Mouse (Mus musculus) adrenal gland, postnatal 10 days (tissue): ENCODE measurements around the gene Sars. TPM values are rescaled to one million over a fixed set of nuclear protein-coding genes. Genes with fewer than 3 reads are reported as not detected.

Experiments
- DNase-seq: peaks from one replicate; pipeline ENCODE4 v3.0.0; 2021; ENCODE audit warnings: mixed read lengths
- long read RNA-seq, 2 experiments: library from polyadenylated mRNA; stranded (forward); transcript quantifications; one replicate each; pipeline ENCODE4 v2.0.0; 2021
- total RNA-seq, 2 experiments: library from RNA; stranded (reverse); gene quantifications; 2 replicates each; pipeline ENCODE4 v1.2.3; 2021

Sars gene
- total RNA-seq = 100 to 1,000 TPM; 146 to 152 TPM
- long read RNA-seq, experiment 1, transcript Sars-202 (12 exons, 1,866 nt) = minor isoform, 6 of 211 reads
- long read RNA-seq, experiment 1, transcript Sars-201 (11 exons, 3,570 nt) = major isoform, 172 of 211 reads
- long read RNA-seq, experiment 1, partial matches to known transcripts = 28 of 211 reads
- long read RNA-seq, experiment 1, other reads (novel, unspliced or antisense) = 5 of 211 reads
- long read RNA-seq, experiment 2, transcript Sars-201 (11 exons, 3,570 nt) = major isoform, 90 of 123 reads
- long read RNA-seq, experiment 2, partial matches to known transcripts = 22 of 123 reads
- long read RNA-seq, experiment 2, other reads (novel, unspliced or antisense) = 8 of 123 reads

DNA sequence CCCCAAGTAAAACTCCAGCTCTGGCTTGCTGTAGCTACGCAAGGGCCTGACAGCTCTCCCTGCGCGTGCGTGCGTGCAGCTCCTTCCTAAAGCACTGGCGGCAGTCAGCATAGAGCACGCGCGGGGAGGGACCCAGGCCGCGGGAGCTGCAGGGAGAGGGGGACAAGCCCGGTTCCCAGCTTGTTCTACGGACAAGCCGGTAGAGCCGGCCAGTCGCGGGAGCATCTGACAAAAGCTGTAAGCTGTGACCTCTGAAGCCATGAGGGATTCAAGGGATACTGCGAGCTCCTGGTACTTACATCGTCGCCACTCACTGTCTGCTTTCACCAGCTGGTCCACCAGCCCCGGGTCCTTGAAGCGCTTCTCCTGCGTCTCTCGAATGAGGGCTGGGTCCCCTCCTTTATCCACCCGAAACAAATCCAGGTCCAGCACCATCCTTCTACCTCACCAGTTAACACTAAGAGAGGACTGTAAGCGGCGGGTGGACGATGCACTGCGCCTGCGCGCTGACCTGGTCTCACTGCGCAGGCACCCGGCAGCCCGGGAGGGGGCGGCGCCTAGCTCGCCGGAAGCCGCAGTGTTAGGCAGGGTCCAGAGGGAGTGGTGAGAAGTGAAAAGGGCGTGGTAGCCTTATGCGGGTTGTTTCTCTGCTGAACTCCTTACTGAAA lies at the start of gene Sars:
Sars (minus strand) TSS at position 512 of the 668 bp plus-strand sequence.
- DNase-seq = peak; percentile 95

DNA sequence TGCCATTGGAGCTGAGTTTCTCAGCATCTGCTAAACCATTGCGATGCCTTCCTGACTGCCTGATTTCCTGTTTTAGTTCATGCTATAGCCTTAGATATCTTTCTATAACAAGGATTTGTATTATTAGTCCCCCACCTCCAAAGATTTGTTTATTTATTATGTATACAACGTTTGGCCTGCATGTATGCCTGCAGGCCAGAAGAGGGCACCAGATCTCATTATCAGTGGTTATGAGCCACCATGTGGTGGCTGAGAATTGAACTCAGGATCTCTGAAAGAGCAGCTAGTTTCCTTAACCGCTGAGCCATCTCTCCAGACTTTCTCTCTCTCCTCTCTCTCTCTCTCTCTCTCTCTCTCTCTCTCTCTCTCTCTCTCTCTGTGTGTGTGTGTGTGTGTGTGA lies 45.0 kb upstream of the Sars start:
- no peak for DNase-seq

DNA sequence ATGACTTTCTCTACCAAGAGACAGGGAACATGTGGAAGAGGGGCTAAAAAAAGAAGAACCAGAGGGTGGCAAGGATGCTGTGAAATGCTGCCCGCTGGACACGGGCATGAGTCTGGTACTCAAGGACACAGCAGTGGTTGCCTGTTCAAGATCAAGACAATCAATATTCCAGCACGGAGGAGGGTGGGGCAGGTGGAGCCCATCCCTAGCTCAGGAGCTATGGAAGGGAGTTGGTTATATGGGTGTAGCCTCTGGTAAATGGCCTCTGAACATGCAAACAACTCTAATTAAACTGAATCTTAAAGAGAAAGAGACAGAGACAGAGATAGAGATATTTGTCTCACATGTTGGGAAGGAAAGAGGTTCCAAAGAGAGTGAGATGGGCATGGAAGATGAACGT lies 39.7 kb upstream of the Sars start:
- no peak for DNase-seq

DNA sequence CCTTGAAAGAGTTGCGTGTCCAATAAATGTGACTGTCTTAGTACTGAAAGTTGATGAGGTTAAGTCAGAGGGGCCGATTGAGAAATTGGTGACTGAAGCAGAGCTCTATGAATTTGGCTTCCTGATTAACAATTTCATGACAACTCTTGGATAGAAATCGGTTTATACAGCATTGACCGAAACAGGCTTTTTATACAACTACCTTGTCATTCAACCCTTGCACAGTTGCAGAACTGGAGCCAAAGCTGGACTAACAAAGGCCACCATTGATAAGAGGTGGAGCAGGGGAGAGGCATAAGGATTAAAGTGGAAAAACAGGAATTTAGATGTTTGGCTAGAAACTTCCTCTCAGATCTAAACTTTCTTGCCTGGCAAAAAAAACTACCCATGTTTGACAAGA lies 33.8 kb upstream of the Sars start:
- no peak for DNase-seq

DNA sequence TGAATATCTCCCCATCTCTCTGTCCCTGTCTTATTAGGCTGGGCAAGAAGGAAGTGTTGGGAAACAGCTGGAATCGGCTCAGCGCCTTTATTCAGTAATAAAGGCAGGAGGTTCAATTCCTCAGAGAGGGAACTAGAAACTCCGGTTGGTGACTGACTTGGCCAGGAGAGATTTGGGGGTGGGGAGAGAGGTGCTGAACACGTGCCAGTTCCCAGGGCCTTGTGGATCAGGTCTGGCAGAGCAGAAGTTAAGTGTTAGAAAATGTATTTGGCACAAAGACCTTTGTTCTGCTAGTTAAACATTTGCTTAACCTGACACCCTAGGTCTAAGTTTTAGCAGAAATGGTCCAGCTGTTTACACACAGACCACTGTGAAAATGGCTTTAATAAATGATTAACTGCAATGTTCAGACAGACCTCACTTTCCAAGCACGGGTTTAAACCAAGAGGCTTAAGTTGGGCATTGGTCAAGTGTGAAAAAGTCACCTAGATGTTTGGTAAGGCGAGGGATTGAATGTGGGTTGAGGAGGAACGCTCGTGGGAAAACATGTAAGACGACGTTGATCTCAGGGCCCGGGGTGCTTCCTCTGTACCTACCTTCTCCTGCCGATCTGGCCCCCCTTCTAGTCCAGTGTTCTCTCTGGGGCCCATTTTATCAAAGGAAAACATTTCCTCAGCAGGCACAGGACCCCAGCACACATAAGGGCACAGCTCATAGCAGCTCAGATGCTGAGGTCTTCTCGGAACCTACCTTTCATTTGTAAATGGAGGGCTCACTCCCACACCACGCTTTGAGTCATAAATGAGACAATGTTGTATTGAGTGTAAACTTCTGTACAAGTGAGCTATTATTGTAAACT lies 32.0 kb upstream of the Sars start:
- DNase-seq = peak; percentile 75

DNA sequence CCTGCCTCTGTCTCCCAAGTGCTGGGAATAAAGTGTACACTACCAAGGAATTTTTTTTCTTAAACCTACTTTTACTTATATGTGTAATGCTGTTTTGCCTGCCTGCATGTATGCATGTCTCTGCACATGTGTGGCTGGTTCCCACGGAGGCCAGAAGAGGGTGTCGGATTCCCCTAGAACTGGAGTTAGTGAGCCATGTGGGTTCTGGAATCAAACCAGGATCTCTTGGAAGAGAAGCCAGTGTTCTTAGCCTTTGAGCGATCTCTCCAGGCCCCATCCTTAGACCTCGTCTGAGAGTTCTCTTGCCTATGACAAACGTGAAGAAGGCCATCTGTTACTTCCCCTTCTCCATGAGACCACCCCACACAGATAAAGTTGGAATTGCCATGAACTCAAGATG lies 30.5 kb upstream of the Sars start:
- DNase-seq = no peak

DNA sequence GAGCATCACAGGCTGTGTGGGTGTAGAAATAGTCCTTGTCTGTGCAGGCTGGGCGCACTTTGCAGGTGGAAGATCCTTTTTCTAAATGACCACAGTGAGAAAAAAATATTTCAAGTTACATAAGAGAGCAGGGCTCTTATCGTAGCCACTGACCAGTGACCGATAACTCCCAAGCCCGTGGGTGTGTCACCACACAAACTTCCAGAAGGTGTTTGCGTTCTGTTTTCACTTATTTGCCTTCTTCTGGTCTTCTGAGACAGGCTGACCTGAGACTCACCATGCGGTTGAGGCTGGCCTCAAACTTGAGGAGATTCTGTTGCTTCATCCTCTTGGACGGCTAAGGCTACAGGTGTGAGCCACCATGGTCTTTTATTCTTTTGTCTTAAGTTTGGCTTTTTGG lies 30.0 kb upstream of the Sars start:
- DNase-seq = no peak

DNA sequence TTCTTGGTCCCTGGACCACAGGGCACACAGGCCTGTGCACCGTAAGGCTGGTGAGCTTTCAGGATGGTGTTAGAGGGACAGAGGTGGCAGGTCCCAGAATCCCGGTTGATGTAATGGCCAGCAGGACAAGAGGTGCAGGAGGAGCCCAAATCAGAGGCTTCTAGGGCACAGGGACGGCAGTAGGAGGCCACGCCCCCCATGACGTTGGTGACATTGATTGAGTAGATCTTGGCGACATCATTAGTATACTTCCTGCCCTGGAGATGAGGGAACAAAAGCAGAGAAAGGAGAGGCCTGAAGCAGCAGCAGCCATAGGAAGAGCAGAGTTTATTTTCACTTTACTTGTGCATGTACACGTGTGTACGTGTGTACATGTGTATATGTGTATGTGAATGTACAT lies 22.8 kb upstream of the Sars start:
- peak; percentile 35 for DNase-seq

DNA sequence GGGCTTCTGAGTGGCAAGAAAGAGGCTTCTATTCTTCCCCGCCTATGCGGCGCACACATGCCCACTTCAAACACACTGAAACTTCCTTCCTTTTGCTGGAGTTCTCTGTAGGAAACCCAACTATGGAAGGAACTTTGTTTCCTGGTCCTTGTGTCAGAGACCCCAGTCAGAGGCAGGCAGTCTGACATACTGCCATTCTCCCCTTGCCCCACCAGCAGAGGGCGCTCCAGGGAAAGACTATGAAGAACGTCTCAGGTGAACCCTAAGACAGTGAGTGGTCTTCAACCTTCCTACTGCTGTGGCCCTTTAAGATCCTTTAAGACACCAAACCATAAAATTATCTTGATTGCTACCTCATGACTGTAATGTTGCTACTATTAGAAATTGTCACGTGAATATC lies 21.4 kb upstream of the Sars start:
- DNase-seq = peak; percentile 68

DNA sequence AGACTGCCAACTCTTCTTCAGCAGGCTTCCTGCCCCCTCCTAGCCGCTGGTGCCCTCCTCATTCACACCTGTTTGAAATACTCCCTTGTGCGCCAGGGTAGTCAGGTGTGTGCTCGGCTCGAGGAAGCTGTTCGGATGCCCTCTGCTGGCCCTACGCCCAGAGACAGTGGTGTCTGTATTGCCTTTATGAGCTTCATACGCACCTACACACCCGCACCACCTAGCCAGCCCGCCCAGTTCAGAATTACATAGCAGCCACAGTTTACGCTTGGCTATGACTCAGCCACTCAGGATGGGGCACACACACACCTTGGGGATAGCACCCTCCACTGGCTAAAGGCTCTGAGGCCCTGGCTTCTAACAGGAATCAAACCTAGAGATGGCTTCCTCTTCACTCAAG lies 13.9 kb upstream of the Sars start:
- peak; percentile 30 for DNase-seq

DNA sequence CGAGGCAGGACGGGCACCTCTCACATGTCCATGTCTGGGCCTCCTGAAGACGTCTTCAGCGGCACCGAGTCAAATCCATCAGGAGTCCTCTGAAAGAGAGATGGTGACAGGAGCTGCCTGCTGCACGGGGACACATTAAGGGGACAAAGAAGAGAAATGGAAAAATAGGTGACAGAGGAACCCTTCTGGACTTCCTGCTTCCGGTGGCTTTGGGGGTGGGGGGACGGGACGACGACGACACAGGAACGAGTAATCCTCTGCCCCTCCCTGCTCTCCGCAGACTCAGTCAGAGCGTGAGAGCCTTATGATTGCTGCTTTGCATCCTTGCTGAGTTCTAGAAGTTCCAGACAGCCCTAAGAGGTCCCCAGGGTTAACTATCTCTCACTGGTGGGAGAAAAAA lies 13.4 kb upstream of the Sars start:
- DNase-seq = no peak

DNA sequence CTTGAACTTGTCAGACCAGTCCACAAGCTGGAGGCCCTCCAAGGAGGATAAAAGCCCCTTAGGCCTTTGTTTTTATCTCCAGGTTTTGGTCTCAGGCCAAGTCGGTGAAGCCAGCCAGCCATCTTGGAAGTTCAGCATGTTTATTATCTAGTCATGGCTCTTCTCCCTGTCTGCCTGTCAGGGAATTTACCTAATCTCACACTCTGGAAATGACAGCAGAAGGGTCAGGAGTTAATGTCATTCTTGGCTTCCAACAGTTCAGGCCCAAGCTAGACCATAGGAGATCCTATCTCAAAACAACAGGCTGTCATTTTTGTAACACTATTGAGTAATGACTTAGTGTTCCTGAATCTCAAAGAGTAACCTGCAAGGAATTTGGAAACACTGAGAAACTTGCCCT lies 9.2 kb upstream of the Sars start:
- peak; percentile 21 for DNase-seq

DNA sequence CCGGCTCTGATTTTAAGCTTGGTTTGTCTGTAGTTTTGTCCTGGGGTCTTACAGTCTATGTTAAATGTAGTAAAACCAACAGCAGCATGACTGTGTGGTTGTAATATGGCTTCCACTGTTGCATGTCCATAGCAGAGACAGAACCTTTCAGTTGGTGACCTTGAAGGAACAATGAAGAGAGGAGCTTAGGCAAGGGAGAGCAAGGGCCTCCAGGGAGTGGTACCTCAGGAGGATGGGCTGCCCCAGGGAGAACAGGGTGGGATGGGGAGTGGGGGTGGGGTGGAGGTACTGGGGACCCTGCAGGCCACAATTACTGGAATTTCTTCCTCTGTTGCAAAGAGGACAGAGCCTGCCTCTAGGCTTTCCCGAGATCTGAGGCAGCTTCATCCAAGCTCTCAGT lies 7.0 kb upstream of the Sars start:
- DNase-seq = no peak

DNA sequence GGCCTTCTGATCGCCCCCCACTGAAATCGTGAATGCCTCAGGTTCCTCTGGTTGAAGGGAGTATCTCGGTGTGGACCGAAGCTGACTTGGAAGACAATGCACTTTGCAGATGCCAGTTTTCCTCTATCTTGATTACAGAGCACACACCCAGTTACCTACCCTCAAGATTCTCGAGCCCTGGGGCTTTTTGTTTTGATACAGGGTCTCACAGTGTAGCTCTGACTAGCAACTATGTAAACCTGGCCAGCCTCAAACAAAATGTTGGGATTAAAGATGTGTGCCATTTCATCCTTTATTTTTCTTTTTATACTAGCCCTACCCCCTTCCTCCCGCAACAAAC lies 327 bp upstream of the Sars start:
- no peak for DNase-seq

DNA sequence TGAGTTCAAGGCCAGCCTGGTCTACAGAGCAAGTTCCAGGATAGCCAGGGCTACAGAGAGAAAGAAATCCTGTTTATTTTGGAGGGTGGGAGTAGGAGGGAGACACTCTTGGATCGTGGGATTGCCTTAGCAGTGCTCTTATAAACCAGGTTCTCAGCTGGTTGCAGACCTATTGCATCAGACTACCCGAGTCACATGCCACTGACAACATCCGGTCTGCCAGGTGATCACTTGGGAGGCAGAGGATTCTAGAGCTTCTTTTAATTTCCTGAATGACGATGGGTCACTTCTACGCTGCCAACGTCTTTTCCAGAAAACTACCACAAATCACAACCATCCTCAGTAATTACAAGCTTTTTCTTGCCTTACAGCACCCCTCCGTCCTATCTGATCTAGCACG lies 980 bp downstream of the Sars start:
- DNase-seq = peak; percentile 75

DNA sequence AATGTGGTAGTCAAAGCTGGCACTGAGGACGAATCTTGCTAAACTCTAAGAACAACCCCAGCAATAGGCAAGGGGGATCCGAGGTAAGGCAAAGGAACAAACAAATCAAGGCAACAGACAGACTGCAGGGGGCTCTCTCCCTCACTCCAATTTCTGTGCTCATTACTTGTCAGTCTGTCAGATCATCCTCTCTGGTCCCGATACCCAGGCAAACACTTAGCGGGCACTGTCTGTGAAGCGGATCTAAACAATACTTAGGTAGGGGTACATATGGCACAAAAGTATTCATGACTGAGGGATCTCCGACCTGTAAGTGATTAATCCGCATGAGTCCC lies 8.7 kb downstream of the Sars start:
- DNase-seq = no peak

DNA sequence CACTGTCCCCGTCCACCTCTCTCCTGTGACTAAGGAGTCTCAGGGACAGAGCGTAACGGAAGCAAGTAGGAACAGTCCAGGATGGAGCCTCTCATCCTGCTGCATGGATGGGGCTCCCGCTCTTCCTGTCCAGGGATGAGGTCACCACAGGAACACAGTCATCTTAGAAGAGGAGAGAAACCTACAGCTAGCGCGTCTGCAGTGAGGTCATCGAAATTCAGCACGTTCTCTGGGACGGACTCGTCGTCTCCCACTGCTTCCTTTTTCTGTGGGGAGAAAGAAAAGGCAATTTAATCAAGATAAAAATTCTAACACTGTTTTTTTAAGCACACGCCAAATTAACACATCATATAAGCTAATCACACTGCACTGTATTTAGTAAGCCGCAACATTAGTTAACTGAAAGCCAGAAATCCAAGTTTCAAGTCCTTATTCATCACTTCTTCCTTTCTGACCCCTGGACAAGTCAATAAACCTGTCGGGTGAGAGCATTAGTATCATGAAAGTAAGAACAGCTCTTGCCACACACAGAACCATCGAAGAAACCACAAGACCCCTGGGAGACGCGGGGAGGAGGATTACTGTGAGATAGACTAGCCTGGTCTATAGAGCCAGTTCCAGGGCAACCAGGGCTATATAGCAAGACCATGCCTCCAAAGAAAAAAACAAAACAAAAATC lies 9.2 kb downstream of the Sars start:
- no peak for DNase-seq

DNA sequence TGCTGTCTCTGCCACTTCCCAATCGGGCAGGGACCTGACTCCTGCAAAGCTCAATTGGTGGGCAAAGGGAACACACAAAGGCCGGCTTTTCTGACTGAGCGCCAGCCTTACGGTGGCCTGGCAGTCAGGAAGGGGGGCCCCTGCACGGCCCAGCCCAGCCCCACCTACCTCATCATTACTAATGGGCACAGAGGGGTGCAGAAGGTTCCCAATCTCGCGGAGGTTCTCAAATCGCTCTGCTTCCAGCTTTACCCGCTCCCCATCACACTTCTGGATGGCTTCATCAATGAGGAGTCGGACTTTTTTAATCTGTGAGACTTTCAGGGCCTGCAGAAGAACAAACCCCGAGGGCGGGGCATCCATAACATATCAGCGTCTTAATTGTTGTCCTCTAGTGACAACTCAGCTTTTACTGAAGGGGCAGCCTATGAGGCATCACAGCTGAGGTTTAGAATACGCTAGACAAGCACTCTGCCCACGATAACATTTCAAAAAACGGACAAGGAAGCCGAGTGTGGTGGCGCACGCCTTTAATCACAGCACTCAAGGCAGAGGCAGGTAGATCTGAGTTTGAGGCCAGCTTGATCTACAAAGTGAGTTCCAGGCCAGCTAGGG lies 11.0 kb downstream of the Sars start:
- no peak for DNase-seq

DNA sequence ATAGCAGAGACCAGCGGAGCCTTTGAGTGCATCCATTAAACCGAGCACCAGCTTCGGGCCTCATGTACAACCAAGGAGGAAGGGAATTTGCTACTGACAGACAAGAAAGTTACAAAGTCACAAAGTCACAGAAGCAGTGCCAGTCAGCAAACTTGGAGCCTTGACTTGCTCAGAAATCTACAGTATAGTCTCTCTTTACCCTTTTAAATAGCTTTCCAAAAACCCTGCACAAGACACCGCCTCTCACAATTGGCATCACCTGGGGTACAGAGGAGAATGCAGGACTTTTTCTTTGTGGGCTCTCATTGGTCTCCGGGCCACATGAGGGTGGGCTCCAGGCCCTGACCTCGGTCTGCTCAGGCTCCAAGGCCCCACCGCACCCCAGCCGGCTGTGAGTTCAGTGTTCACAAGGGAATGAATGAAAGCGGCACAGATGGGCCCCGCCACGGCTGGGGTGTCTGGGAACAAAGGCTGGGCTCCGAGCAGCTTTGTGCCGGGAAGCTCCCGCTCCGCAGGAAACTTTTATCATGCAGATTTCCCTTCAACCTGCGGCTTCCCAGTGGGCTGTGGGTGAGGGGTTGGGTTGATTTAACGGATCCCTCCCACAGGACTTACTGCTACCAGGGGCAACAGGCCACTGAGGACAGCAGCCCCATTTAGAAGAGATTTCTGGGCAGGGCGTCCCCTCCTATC lies 11.7 kb downstream of the Sars start:
- no peak for DNase-seq

DNA sequence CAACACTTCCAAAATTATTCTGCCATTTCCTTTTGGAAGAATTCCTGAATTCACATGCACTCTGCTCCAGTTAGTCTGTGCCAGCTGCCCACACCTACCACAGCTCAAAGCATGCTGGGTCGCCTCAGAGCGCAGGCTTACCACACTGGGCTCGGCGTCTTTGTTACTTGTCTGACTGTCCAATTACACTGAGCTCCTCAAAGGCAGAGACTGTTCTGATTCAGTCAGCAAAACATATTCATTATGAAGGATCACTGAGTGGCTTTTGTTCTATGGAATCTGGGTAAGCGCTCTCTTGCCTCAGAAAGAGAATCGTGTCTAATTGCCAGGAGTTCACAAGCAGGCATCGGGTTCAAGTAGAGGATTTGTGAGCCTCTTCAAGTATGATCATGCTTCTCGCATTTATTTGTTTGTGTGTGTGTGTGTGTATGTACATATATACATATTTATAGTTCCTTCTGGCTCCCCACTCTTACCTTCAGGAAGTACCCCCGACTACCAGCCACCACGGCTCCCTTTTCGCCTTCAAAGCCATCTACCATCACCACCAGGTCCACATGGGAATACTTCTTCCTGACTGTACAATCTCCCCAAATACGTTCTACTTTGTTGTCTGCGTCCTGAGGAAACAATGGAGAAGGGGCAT lies 12.3 kb downstream of the Sars start:
- DNase-seq = no peak

DNA sequence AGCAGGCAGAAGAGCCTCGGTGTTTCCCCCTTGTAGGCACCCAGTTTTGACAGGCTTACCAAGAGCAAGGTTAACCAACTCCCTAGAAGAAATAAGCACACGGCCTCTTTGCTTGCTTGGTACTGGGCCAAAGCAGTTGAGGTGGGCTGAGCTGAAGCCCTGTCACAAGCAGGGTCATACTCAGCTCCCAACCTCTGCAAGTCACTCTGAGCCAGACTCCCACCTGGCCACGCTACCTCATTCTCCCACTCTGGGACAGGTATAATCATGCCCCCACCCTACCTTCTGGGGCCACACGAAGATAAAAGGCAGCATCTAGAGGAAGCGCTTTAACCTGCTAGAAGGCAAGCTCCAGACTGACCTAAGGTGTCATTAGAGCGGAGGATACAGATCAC lies 19.4 kb downstream of the Sars start:
- DNase-seq = no peak
